Comparison of ENCODE assay signal across 7 mouse cellular contexts in the genomic region with DNA sequence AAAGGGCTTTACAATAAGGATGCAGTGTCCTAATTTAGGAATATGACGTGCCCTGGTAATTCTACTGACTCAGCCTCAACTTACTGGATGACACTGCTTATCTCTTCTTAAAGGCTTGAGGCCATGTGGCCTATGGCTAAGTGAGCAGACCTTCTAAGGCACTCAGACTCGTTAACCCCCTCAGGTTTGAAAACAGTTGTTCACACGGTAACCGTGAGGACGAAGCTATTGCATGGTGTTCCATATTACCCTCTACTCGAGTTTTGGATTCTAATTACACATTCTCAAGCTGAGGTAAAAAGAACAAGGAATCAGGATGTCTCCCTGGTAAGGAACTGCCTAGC. TPM values are rescaled to one million over a fixed set of nuclear protein-coding genes. Genes with fewer than 3 reads are reported as not detected.
DNase-seq lines count a peak whose midpoint lies in the region; ATAC-seq and TF ChIP-seq lines count a peak whose summit lies in the region.

No protein-coding gene starts in this region.

- no peaks in the 10 kb centered on the region for H3K27me3 ChIP-seq in lung, embryonic 15.5 days
- no peaks in the 10 kb centered on the region for H3K27me3 ChIP-seq in hindbrain, embryonic 16.5 days (replicated peaks; ENCODE audit: control insufficient read depth, insufficient read depth, low read length)
- H3K27me3 ChIP-seq in midbrain, postnatal 0 days (ENCODE audit: insufficient read depth, low read length), result no peaks in the 10 kb centered on the region

- peak overlapping the region; percentile 75 for H3K4me2 ChIP-seq in lung, embryonic 15.5 days
- H3K4me2 ChIP-seq in hindbrain, embryonic 16.5 days (ENCODE audit: low read length), result peak overlapping the region; percentile 61
- peak overlapping the region; percentile 83 for H3K4me2 ChIP-seq in midbrain, postnatal 0 days (ENCODE audit: low read depth, low read length, poor library complexity, severe bottlenecking)

- DNase-seq in lung, postnatal 14 days, result no peak
- no peak for DNase-seq in midbrain, postnatal 0 days (ENCODE audit: low spot score)
- DNase-seq in left cerebral cortex, postnatal 36 days (ENCODE audit: low spot score in 2 of 2), result no peak
- no peak for DNase-seq in embryo, embryonic 11 days

- no peak for TF ChIP-seq CTCF in cortical plate, adult 2 months (IDR thresholded peaks at IDR 0.05; ENCODE audit: extremely low read depth, insufficient read depth, low read length)
- TF ChIP-seq CTCF in midbrain, postnatal 0 days (IDR thresholded peaks at IDR 0.05), result no peak

- peaks cover 22% of the 10 kb centered on the region for H3K4me1 ChIP-seq in lung, embryonic 15.5 days
- peaks cover 6% of the 10 kb centered on the region; the same call in 1 of the 2 replicates for H3K4me1 ChIP-seq in cortical plate, adult 2 months (ENCODE audit: control insufficient read depth, insufficient read depth, low read length)
- H3K4me1 ChIP-seq in hindbrain, embryonic 16.5 days (ENCODE audit: control insufficient read depth, insufficient read depth, low read depth, low read length), result peaks cover 18% of the 10 kb centered on the region
- no peaks in the 10 kb centered on the region; the same call in 1 of the 2 replicates for H3K4me1 ChIP-seq in midbrain, postnatal 0 days (ENCODE audit: insufficient read depth, low read length)

- peak overlapping the region; percentile 82 for H3K9ac ChIP-seq in lung, embryonic 15.5 days
- H3K9ac ChIP-seq in hindbrain, embryonic 16.5 days (ENCODE audit: low read depth, low read length), result peak overlapping the region; percentile 92
- peak overlapping the region; percentile 91 for H3K9ac ChIP-seq in midbrain, postnatal 0 days (replicated peaks; ENCODE audit: low read length, poor library complexity, severe bottlenecking)

- ATAC-seq in lung, embryonic 15.5 days (ENCODE audit: borderline replicate concordance, extremely low read depth, low FRiP score, low TSS enrichment), result peak; percentile 5; the same call in 1 of the 2 replicates
- peak; percentile 51 for ATAC-seq in hindbrain, embryonic 16.5 days
- ATAC-seq in midbrain, postnatal 0 days (ENCODE audit: low FRiP score), result peak; percentile 55

- peak overlapping the region; percentile 72 for H3K4me3 ChIP-seq in lung, embryonic 15.5 days
- H3K4me3 ChIP-seq in cortical plate, adult 2 months (ENCODE audit: insufficient read depth, low read length), result peak overlapping the region; percentile 95
- H3K4me3 ChIP-seq in hindbrain, embryonic 16.5 days (ENCODE audit: low read length), result peak overlapping the region; percentile 72
- peak overlapping the region; percentile 64 for H3K4me3 ChIP-seq in midbrain, postnatal 0 days (ENCODE audit: low read depth, low read length)

- no peak for TF ChIP-seq POLR2A in cortical plate, adult 2 months (IDR thresholded peaks at IDR 0.05; ENCODE audit: extremely low read depth, insufficient read depth, low read length)

- 19% methylated on average over 6 of the region's 6 CpGs for WGBS in lung, embryonic 15.5 days
- 8% methylated on average over 6 of the region's 6 CpGs for WGBS in hindbrain, embryonic 16.5 days
- 10% methylated on average over 6 of the region's 6 CpGs for WGBS in midbrain, postnatal 0 days

- H3K27ac ChIP-seq in lung, embryonic 15.5 days, result peak overlapping the region; percentile 97
- H3K27ac ChIP-seq in cortical plate, adult 2 months (ENCODE audit: insufficient read depth, low read length), result peak overlapping the region; percentile 72
- H3K27ac ChIP-seq in hindbrain, embryonic 16.5 days (ENCODE audit: low read depth, low read length), result peak overlapping the region; percentile 94
- H3K27ac ChIP-seq in midbrain, postnatal 0 days (ENCODE audit: low read depth, low read length), result peak overlapping the region; percentile 99

- no peaks in the 10 kb centered on the region for H3K9me3 ChIP-seq in lung, embryonic 15.5 days
- H3K9me3 ChIP-seq in hindbrain, embryonic 16.5 days (ENCODE audit: control insufficient read depth, low read length), result no peaks in the 10 kb centered on the region
- H3K9me3 ChIP-seq in midbrain, postnatal 0 days (ENCODE audit: low read length), result no peaks in the 10 kb centered on the region

- peaks cover 5% of the 10 kb centered on the region; the same call in 1 of the 2 replicates for H3K36me3 ChIP-seq in lung, embryonic 15.5 days
- H3K36me3 ChIP-seq in hindbrain, embryonic 16.5 days (ENCODE audit: control insufficient read depth, insufficient read depth, low read length), result no peaks in the 10 kb centered on the region
- peaks cover 6% of the 10 kb centered on the region; the same call in 1 of the 2 replicates for H3K36me3 ChIP-seq in midbrain, postnatal 0 days (ENCODE audit: insufficient read depth, low read length)

- intact Hi-C loops in left cerebral cortex, postnatal 36 days (cut with DNase I), result loop anchor here (1.0 to 5.0 kb wide), 2 partner anchors 37 to 122 kb away; partner anchors contain the start of gene Haus6

RNA-seq across cellular contexts. Expression of gene Rraga, which starts 0.6 kb away (rescaled TPM):
- 71.7 and 77.5 TPM in 2 replicates for polyA plus RNA-seq in lung, embryonic 15.5 days (2015; fragmentation: Nextera tagmentation; extraction: Ambion mirVana)
- 117 and 118 TPM in 2 replicates for polyA plus RNA-seq in cortical plate, adult 2 months (2012; rRNA removed)
- 154 and 160 TPM in 2 replicates for polyA plus RNA-seq in hindbrain, embryonic 16.5 days (2015; fragmentation: Nextera tagmentation; extraction: Ambion mirVana)
- 34.7 and 48.1 TPM in 2 replicates for total RNA-seq in midbrain, postnatal 0 days (2014; rRNA removed)
- polyA plus RNA-seq in midbrain, postnatal 0 days (2015; fragmentation: Nextera tagmentation; extraction: Ambion mirVana), result 157 and 161 TPM in 2 replicates
- 100 to 1,000 TPM; 133 to 144 TPM for total RNA-seq in left cerebral cortex, postnatal 36 days (2021)

RNA-seq across cellular contexts. Expression of gene Saxo1, which starts 16.8 kb away (rescaled TPM):
- not detected in 2 replicates for polyA plus RNA-seq in lung, embryonic 15.5 days (2015; fragmentation: Nextera tagmentation; extraction: Ambion mirVana)
- 0.06 and 0.11 TPM in 2 replicates for polyA plus RNA-seq in cortical plate, adult 2 months (2012; rRNA removed)
- polyA plus RNA-seq in hindbrain, embryonic 16.5 days (2015; fragmentation: Nextera tagmentation; extraction: Ambion mirVana), result not detected in 2 replicates
- not detected in 2 replicates for total RNA-seq in midbrain, postnatal 0 days (2014; rRNA removed)
- polyA plus RNA-seq in midbrain, postnatal 0 days (2015; fragmentation: Nextera tagmentation; extraction: Ambion mirVana), result not detected in 2 replicates
- total RNA-seq in left cerebral cortex, postnatal 36 days (2021), result not detected

RNA-seq across cellular contexts. Expression of gene Haus6, which starts 36.9 kb away (rescaled TPM):
- polyA plus RNA-seq in lung, embryonic 15.5 days (2015; fragmentation: Nextera tagmentation; extraction: Ambion mirVana), result 21.4 and 21.5 TPM in 2 replicates
- 3.4 and 3.5 TPM in 2 replicates for polyA plus RNA-seq in cortical plate, adult 2 months (2012; rRNA removed)
- 5.0 and 5.5 TPM in 2 replicates for polyA plus RNA-seq in hindbrain, embryonic 16.5 days (2015; fragmentation: Nextera tagmentation; extraction: Ambion mirVana)
- total RNA-seq in midbrain, postnatal 0 days (2014; rRNA removed), result 3.7 and 15.0 TPM in 2 replicates
- 3.2 and 4.2 TPM in 2 replicates for polyA plus RNA-seq in midbrain, postnatal 0 days (2015; fragmentation: Nextera tagmentation; extraction: Ambion mirVana)
- 1 to 10 TPM; 9.4 to 9.6 TPM for total RNA-seq in left cerebral cortex, postnatal 36 days (2021)

Comparison
In these comparisons a context has a peak if more than half of its experiments do, and no peak if none do; other contexts are left out.
1. ATAC-seq: peak in every context shown above with its lines; median percentile 55 in midbrain, postnatal 0 days; 51 in hindbrain, embryonic 16.5 days; 5 in lung, embryonic 15.5 days.